Mouse (Mus musculus) layer of hippocampus, adult 9-10 months (tissue): ENCODE measurements around the gene Clasrp.
"Not testable (repeated sequence)": the region's sequence is repeated elsewhere in the genome, so short reads cannot be mapped to it uniquely, and the experiment has no call there.

Source experiments
- DNase-seq: peaks from one replicate; pipeline ENCODE4 v3.0.0; 2022; ENCODE audit warnings: low spot score

Clasrp gene

DNA sequence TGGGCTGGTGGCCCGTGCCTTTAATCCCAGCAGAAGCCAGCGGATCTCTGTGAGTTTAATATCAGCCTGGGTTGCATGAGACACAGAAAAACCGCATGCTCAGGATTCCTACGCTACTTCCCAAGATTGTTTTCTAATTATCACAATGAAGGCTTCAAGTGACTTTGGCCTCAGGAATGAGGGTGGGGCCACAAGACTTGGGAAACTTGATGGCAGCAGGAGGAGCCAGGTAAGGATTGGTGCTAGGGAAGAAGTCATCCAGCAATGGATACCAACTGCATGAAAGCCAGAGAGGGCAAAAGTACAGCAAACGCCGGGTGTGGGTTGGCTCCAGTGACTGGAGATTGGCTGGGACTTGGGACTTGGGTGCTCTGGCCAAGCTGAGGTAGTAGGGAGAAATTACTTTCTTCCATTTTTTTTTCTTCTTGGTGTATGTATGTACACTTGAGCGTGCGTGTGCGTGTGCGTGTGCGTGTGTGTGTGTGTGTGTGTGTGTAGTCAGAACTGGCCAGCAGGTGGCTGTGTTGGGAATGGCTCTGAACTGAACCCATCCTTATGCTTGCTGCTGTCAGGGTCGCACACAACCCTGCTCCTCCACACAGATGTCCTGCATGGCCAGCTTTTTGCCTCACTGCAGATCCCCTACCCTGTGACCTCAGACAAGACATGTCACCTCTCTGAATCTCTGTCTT, 5.5 kb upstream of the Clasrp start:
- DNase-seq: no peak

GRCm38 (mm10) chr7:19607291-19607690, 3.0 kb upstream of the Clasrp start:
- no peak for DNase-seq

DNA sequence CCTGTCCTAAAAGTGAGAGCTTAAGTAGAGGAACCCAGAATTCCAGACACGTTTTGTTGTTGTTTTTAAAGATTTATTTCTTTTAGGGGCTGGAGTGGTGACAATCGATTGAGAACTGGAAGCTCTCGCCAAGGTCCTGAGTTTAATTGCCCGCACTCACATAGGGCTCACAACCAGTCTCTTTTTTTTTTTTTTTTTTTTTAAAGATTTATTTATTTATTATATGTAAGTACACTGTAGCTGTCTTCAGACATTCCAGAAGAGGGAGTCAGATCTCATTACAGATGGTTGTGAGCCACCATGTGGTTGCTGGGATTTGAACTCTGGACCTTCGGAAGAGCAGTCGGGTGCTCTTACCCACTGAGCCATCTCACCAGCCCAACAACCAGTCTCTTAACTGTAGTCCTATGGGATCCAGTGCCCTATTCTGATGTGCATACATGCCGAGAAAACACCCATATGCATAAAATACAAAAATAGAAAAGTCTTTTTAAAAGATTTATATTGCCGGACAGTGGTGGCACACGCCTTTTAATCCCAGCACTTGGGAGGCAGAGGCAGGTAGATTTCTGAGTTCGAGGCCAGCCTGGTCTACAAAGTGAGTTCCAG, 424 bp upstream of the Clasrp start:
- not testable (repeated sequence) for DNase-seq

GRCm38 (mm10) chr7:19603055-19603454, 1.2 kb downstream of the Clasrp start:
- DNase-seq: no peak

GRCm38 (mm10) chr7:19600562-19600961, 3.7 kb downstream of the Clasrp start:
- no peak for DNase-seq

DNA sequence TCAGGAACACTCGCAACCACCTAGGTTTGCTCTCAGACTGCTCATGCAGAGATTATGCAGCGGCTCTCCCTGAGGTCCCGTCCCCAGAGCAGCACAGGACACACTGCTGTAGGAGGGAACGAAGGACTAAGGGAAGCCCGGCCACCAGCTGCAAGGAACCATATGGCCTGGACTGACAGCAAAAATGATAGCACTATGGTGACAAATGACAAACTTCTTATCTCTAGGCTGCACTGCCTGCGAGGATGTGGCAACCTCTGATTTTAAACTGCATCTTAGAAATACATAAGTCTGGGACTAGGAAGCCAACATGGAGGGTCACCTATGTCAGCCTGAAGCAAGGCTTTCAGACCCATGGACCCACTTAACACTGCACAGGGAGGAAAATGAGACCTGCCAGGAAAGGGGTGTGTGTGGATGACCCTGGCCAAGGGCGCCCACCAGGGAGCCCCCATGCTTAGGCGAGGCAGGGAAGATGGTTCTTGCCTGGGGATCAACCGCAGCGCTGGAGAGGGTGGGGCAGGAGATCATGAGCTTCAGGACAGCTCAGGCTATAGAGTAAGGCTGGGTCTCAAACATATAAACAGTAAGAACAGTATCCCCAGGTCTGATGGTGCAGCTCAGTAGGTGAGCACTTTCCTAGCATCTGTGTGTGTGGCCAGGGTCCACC, 11.1 kb downstream of the Clasrp start:
- no peak for DNase-seq

- peak; percentile 71 for DNase-seq
These were observed 14.4 kb downstream of the Clasrp start for GRCm38 (mm10) chr7:19589917-19590316.

GRCm38 (mm10) chr7:19589207-19589606, 15.1 kb downstream of the Clasrp start:
- no peak for DNase-seq

DNA sequence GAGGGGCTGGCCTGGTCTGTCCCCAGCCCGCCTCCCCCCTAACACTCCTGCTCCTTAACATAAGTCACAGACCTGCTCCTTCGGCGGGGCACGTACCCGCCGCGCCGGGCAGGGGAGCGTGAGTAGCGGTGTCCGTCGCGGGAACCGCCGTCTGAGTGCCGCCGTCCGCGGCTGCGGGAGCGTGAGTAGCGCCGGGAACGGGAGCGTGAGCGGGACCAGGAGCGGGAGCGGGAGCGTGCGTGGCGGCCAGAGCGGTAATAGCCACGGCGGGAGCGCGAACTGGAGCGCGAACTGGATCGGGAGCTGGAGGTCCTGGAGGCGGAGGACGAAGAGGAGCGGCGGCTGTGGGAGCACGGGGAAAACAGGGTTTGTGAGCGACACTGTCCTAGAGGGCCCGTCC, 18.0 kb downstream of the Clasrp start:
- no peak for DNase-seq

- DNase-seq: no peak
These were observed 23.7 kb downstream of the Clasrp start for GRCm38 (mm10) chr7:19580634-19581033.

DNA sequence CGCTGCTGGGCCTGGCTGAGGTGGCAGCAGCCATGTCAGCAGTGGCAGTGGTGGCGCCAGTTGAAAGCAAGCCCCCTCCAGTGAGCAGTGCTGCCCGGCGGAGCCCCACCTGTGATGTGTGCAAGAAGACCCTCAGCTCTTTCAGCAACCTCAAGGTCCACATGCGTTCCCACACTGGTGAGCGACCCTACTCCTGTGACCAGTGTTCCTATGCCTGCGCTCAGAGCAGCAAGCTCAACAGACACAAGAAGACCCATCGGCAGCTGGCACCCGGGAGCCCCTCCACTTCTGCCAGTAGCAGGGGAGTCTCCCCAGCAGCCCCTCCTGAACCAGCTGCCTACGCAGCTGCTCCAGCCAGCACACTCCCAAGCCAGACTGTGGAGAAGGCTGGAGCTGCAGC, 24.5 kb downstream of the Clasrp start:
- no peak for DNase-seq

DNA sequence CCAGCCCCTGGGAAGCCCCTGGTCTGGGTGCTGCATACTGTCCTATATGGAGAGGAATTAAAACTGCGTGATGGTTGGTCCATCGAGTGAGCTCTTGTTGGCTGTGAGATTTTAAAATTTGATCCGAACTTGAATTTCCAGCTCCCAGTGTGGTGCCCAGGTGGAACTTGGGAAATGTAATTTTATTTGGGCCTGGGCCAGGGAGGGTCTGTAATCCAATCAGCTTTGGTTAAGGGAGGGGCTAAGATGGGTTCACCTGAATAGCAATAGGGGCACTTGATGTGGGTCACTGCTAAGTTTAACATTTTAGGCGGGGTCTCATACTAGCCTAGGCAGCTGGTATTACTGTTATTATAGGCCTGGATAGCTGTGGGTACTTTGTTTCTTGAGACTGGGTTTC, 25.9 kb downstream of the Clasrp start:
- no peak for DNase-seq

- DNase-seq: no peak
These were observed 26.3 kb downstream of the Clasrp start for GRCm38 (mm10) chr7:19577877-19578414.

DNA sequence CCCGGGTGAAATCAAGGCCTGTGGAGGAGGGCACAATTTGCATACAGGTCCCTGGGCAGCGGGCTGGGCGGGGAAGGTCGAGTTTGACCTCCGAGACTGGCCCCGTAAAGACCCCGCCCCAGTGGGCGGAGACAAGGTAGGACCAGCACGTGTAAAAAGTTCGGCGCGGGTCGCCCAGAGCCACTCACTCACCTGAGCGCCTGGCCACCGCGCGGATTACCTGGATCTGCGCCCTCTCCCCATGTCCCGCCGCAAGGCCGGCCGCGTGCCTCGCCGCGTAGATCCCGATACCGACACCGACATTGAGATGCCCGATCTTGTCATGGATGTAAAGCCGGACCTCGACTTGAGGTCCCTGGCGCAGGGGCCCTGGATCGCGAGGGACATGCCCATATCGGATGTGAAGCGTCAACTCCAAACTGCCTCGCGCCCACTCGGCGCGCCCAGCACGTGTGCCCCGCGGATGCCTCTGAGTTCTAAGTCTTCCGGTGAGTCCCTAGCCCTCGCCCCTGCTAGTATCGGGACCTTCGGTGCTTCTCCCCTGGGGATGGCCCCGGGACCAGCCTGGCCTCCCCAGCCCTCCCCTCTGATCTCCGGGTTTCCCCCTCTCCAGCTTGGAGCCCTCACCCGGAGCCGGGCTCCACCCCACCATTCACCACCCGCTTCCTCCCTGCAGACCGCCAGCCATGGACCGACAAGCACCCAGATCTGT, 27.0 kb downstream of the Clasrp start, which contains the start of the genes Zfp296 and Gemin7:
Gene Zfp296, plus strand, starts transcription at position 147 of the 712 bp plus-strand sequence.
Gene Gemin7, minus strand, starts transcription at position 455 of the 712 bp plus-strand sequence.
- no peak for DNase-seq

- DNase-seq: no peak
These were observed 28.7 kb downstream of the Clasrp start for GRCm38 (mm10) chr7:19575559-19575958.

- DNase-seq: no peak
These were observed 30.5 kb downstream of the Clasrp start for GRCm38 (mm10) chr7:19573776-19574140.

DNA sequence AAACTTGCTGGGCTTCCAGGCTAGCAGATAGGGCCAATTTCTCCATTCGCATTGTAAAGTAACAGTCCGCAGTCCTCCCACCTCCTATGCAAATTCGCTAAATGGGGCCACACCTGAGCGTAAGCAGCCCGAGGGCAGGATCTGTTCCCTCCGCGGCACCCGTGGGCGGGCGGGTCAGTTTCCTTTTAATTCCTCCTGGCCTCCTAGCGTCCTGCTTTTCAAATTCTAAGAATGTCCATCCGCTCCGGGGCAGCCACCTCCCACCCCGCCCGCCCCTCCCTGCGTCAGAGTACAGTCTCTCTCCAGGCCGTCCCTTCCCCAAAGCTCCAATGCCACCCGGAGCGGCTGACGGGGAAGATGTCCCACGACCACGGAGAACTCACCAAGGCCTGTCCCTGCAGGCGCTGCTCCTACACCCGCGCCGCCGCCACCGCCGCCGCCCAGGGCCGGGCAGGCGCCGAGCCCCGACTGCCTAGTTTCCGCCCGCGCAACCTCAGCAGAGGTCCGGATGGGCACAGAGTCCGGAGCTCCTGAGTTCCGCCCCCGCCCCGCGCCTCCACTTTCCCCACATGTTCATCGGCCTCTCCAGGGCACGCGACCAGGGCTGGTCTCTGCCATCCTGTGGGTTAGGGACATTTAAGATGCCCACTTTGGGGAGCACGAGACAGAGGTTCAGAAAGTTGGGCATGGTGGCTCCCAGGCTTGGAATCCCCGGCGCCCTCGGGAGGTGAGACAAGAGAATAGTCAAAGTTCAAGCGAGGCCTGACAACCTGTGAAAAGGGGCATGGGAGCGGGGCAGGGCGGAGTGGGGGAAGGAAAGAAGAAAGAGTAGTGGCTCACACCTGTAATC, 31.1 kb downstream of the Clasrp start:
- DNase-seq: peak; percentile 32

DNA sequence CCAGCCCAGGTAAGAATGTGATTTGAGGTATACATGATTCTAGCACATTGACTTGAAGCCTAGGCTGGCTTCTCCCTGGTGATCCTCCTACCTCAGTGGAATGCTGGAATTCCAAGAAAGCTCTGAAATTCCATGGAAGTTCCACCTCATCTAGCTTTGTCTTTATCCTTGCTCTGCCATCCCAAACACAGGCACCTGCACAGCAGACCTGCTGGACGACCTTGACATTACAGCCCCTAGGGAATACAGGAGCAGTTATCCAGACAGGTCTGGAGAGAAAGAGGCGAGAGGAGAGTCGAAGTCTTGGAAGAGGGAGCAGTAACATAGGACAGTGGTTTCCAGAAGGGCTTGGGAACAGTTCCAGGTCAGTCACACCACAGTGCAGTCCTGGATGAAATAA, 34.6 kb downstream of the Clasrp start:
- no peak for DNase-seq

GRCm38 (mm10) chr7:19567426-19567825, 36.9 kb downstream of the Clasrp start:
- no peak for DNase-seq

- no peak for DNase-seq
These were observed 38.5 kb downstream of the Clasrp start for GRCm38 (mm10) chr7:19565803-19566202.

GRCm38 (mm10) chr7:19564455-19564854, 39.8 kb downstream of the Clasrp start:
- DNase-seq: no peak
